Mouse (Mus musculus) R1 (cell line): Measurements from ENCODE around the gene Jhy.

ENCODE experiments used
- DNase-seq: peaks from one replicate; pipeline ENCODE4 v3.0.0-alpha.2; 2018; ENCODE audit warnings: low read depth, low spot score

The Jhy gene

GRCm38 (mm10) chr9:40927351-40927980 is 36.5 kb downstream of the Jhy start:
- DNase-seq = no peak

GRCm38 (mm10) chr9:40917871-40918613 is 45.9 kb downstream of the Jhy start:
- no peak for DNase-seq

GRCm38 (mm10) chr9:40908915-40909314 is 55.0 kb downstream of the Jhy start:
- DNase-seq = no peak

- no peak for DNase-seq
Measured at GRCm38 (mm10) chr9:40908411-40908810, 55.5 kb downstream of the Jhy start.

GRCm38 (mm10) chr9:40907413-40907812 is 56.5 kb downstream of the Jhy start:
- no peak for DNase-seq

- DNase-seq = no peak
Measured at GRCm38 (mm10) chr9:40892456-40892855, 71.5 kb downstream of the Jhy start.

GRCm38 (mm10) chr9:40889389-40889788 is 74.5 kb downstream of the Jhy start:
- DNase-seq = no peak

GRCm38 (mm10) chr9:40885669-40886068 is 78.2 kb downstream of the Jhy start:
- no peak for DNase-seq

- peak; percentile 72 for DNase-seq
Measured at GRCm38 (mm10) chr9:40878998-40879397, 84.9 kb downstream of the Jhy start.

GRCm38 (mm10) chr9:40878291-40878945 is 85.5 kb downstream of the Jhy start:
- DNase-seq = peak; percentile 41

GRCm38 (mm10) chr9:40877881-40878235 is 86.1 kb downstream of the Jhy start:
- peak; percentile 46 for DNase-seq

- peak; percentile 32 for DNase-seq
Measured at GRCm38 (mm10) chr9:40877146-40877880, 86.6 kb downstream of the Jhy start.

- no peak for DNase-seq
Measured at GRCm38 (mm10) chr9:40876693-40877092, 87.2 kb downstream of the Jhy start.

GRCm38 (mm10) chr9:40876164-40876563 is 87.8 kb downstream of the Jhy start:
- peak; percentile 24 for DNase-seq

- peak; percentile 18 for DNase-seq
Measured at GRCm38 (mm10) chr9:40875431-40875830, 88.5 kb downstream of the Jhy start.

- no peak for DNase-seq
Measured at GRCm38 (mm10) chr9:40874961-40875360, 89.0 kb downstream of the Jhy start.

- peak; percentile 85 for DNase-seq
Measured at GRCm38 (mm10) chr9:40873556-40874470, 90.1 kb downstream of the Jhy start, which contains the start of gene Bsx. TSS of gene Bsx (plus strand) at chr9:40874127.

GRCm38 (mm10) chr9:40872156-40872478 is 91.8 kb downstream of the Jhy start:
- DNase-seq = peak; percentile 70

GRCm38 (mm10) chr9:40871369-40872155 is 92.4 kb downstream of the Jhy start:
- DNase-seq = peak; percentile 62

- no peak for DNase-seq
Measured at GRCm38 (mm10) chr9:40870331-40870730, 93.6 kb downstream of the Jhy start.
